Comparison of ENCODE assay signal across 9 mouse cellular contexts in genomic region chr9:23674833-23675232, GRCm38 (mm10).
DNase-seq lines count a peak whose midpoint lies in the region; ATAC-seq lines count a peak whose summit lies in the region.
"Had no signal": no experiment of that assay in that cellular context is flagged by ENCODE, and none has a peak within 500 bp of the region (broad histone marks: within the 10 kb centered on the region; RNA-seq: fewer than 3 reads in every experiment).

No protein-coding gene starts in this region.

- peak; percentile 34 for DNase-seq in adrenal gland, postnatal 10 days
- DNase-seq in adrenal gland, postnatal 4 days (ENCODE audit: low spot score in 2 of 2), result no peak
- peak; percentile 31 to 39 for DNase-seq in kidney, postnatal 4 days
- peak; percentile 62 for DNase-seq in 3T3-L1 (ENCODE audit: low read depth, low spot score)
- DNase-seq in embryo, embryonic 9.5 days (ENCODE audit: extremely low spot score), result peak; percentile 27
- DNase-seq in T-cell, adult 2 months (ENCODE audit: low spot score), result no peak

- H3K36me3 ChIP-seq in kidney, embryonic 16.5 days (ENCODE audit: insufficient read depth, low read length), result no peaks in the 10 kb centered on the region

- no peak for ATAC-seq in kidney, embryonic 16.5 days (ENCODE audit: low FRiP score, low TSS enrichment)
- no peak; the same call in 1 of the 2 replicates for ATAC-seq in megakaryocyte progenitor cell, adult 5-6 weeks (replicated peaks; ENCODE audit: poor library complexity)

- H3K27me3 ChIP-seq in kidney, embryonic 16.5 days (ENCODE audit: insufficient read depth, low read length), result no peaks in the 10 kb centered on the region
- H3K27me3 ChIP-seq: megakaryocyte, embryonic 14.5 days had no signal

- H3K9ac ChIP-seq in kidney, embryonic 16.5 days (replicated peaks; ENCODE audit: low read length), result no peak overlapping the region

- H3K9me3 ChIP-seq in kidney, embryonic 16.5 days (ENCODE audit: low read length), result no peaks in the 10 kb centered on the region

- WGBS in kidney, embryonic 16.5 days, result 48% methylated on average over 8 of the region's 8 CpGs

- H3K4me3 ChIP-seq in kidney, embryonic 16.5 days (ENCODE audit: low read length), result no peak overlapping the region
- H3K4me3 ChIP-seq: megakaryocyte, embryonic 14.5 days had no signal

- no peaks in the 10 kb centered on the region for H3K4me1 ChIP-seq in kidney, embryonic 16.5 days (ENCODE audit: insufficient read depth, low read length)
- H3K4me1 ChIP-seq: megakaryocyte, embryonic 14.5 days had no signal

- H3K27ac ChIP-seq in kidney, embryonic 16.5 days (ENCODE audit: low read length), result no peak overlapping the region

- no peak overlapping the region for H3K4me2 ChIP-seq in kidney, embryonic 16.5 days (replicated peaks; ENCODE audit: low read depth, low read length)

Comparison
In these comparisons a context has a peak if more than half of its experiments do, and no peak if none do; other contexts are left out.
1. DNase-seq: peak in adrenal gland, postnatal 10 days (single experiment), kidney, postnatal 4 days (2 of 2), 3T3-L1 (single experiment) and embryo, embryonic 9.5 days (single experiment); none in adrenal gland, postnatal 4 days (0 of 2) and T-cell, adult 2 months (single experiment).